Mouse (Mus musculus) E14TG2a.4 (cell line): ENCODE data around the gene Fkbp1a.
A peak's percentile ranks its signal among the peaks of the same experiment; 100 is the strongest.

Experiments used
- H3K27me3 ChIP-seq: 2 replicates; pipeline ENCODE4 v1.6.1; 2014; ENCODE audit warnings: low read length, control low read depth; ENCODE audit not compliant: insufficient read depth
- H3K36me3 ChIP-seq: 2 replicates; pipeline ENCODE4 v1.6.1; 2014; ENCODE audit warnings: low read length, control low read depth; ENCODE audit not compliant: insufficient read depth
- H3K4me1 ChIP-seq: replicated peaks from 2 replicates; pipeline ENCODE4 v1.6.1; 2014; ENCODE audit warnings: low read depth, low read length, control low read depth
- H3K4me3 ChIP-seq: replicated peaks from 2 replicates; pipeline ENCODE4 v1.5.1; 2014; ENCODE audit warnings: mild to moderate bottlenecking, low read length
- H3K9me3 ChIP-seq: 2 replicates; pipeline ENCODE4 v1.6.1; 2014; ENCODE audit warnings: low read length, control low read depth
- CTCF ChIP-seq: conservative IDR thresholded peaks from 2 replicates; pipeline ENCODE4 v1.5.1; 2014; ENCODE audit warnings: low read length
- NANOG ChIP-seq: IDR thresholded peaks from 2 replicates; pipeline ENCODE4 v1.6.1; 2014; ENCODE audit warnings: borderline replicate concordance, low read length, mixed read lengths
- POU5F1 ChIP-seq: IDR thresholded peaks from 2 replicates; pipeline ENCODE4 v1.6.1; 2014; ENCODE audit warnings: low read length, borderline replicate concordance

Fkbp1a gene

DNA sequence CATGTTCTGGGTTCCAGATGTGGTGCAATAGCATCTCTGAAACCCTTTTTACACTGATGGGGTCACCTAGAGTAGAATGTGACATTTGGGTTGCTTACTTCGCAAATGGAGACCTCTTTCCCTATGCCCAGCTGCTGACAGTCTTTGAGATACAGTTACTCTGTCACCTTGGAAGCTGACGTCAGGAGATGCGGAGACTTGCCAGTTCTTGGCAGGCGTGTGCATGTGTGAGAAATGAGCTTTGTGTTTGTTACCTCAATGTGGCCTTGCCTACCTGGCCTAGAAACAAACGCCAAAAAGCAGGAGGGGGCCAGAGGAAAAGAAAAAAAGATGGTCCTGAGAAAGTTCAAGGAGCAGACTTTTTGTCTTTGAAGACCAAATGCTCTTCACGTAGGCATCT is 24.6 kb downstream of the Fkbp1a start:
- Histone ChIP-seq H3K9me3 (no peaks in the 10 kb centered on the region), H3K27me3 (no peaks in the 10 kb centered on the region), H3K4me1 (peaks cover 5% of the 10 kb centered on the region), H3K4me3 (no peak overlapping the region), H3K36me3 (peaks cover 53% of the 10 kb centered on the region)
- TF ChIP-seq POU5F1 = no peak
- no peak for TF ChIP-seq CTCF
- TF ChIP-seq NANOG = no peak

DNA sequence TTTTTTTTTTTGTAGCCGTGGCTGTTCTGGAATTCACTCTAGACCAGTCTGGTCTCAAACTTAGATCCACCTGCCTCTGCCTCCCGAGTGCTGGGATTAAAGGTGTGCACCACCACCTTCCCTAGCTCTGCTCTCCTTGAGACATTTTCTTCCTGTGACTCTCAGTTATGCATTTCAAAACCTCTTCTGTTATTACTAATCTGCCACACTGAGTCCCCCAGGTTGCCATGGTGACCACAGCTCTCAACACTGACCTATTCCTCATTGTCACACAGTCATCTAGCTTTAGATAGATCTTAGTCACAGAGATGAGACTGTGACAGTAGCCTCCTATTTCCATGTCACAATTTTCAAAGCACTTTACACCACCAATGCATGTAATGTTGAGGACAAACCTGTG is 27.2 kb downstream of the Fkbp1a start:
- Histone ChIP-seq H3K27me3 (peaks cover 4% of the 10 kb centered on the region; the same call in 1 of the 2 replicates), H3K4me1 (peaks cover 19% of the 10 kb centered on the region), H3K36me3 (peaks cover 28% of the 10 kb centered on the region), H3K4me3 (no peak overlapping the region), H3K9me3 (no peaks in the 10 kb centered on the region)
- no peak for TF ChIP-seq POU5F1
- no peak for TF ChIP-seq NANOG
- TF ChIP-seq CTCF = no peak

DNA sequence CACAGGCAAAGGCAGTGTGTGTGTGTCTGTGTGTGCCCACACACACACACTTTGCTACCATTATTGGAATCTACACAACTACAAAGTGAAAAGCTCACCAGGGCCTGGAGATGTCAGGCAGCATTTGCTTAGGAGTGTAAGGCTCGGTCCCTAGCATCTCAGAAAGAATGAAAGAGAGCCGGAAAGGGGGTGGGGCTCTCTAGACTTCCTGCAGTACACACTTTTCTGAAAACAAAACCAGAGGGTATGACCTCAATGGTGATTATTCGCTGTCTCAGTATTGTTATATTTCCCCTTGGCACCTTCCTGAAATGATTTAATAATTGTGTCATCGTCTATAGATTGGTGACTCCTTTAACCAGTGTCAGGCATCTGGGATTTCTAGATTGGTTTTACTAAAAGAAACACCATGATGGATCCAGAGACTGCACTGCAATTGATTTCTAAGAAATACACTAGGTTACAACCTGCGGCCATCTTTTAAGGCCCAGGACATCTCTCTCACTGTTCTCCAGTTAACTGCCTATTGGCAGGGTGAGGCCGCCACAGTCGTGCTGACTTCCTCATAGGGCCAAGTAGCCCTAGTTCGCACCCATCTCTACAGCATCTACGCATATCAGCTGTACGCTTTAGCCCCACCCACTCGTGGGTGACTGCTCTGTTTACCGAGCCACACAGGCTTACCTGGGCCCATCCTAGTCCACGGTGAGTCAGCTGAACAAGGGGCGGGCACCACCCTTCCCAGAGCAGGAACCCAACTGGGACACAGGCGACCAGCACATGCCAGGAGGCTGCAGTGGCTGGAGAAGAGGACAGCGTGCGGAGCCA is 29.8 kb downstream of the Fkbp1a start, which contains the start of gene Sdcbp2:
Gene Sdcbp2, plus strand, starts transcription at position 750 of the 828 bp plus-strand sequence.
- H3K4me3 ChIP-seq = no peak within 1 kb of the TSS; the same call in 1 of the 2 replicates
- H3K4me1 ChIP-seq = peaks cover 41% of the 10 kb centered on the region
- TF ChIP-seq NANOG = no peak
- TF ChIP-seq POU5F1 = no peak
- no peak for TF ChIP-seq CTCF
- H3K27me3 ChIP-seq = peaks cover 4% of the 10 kb centered on the region; the same call in 1 of the 2 replicates
- H3K36me3 ChIP-seq = peaks cover 4% of the 10 kb centered on the region; the same call in 1 of the 2 replicates
- no peaks in the 10 kb centered on the region for H3K9me3 ChIP-seq

DNA sequence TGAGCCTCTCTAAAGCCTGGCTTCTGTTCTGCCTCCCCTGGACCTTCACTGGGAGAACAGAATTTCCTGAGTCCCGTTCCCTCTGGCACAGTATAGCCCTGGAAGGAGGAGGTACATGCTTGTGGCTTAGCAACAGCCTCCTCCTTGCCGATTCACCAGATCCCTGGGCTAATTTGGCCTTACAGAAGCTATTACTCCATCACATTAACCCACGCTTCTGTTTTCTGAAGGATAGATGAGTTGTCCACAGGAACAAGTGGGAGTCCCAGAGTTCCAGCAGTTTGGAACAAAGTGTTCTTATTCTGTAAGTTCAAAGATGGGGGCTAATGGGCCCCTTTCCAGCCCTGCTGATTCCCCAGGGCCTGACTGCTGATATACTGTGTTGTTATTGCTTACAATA is 31.4 kb downstream of the Fkbp1a start:
- Histone ChIP-seq H3K36me3 (no peaks in the 10 kb centered on the region; the same call in 1 of the 2 replicates), H3K27me3 (peaks cover 14% of the 10 kb centered on the region), H3K4me3 (no peak overlapping the region), H3K9me3 (no peaks in the 10 kb centered on the region), H3K4me1 (peaks cover 41% of the 10 kb centered on the region)
- TF ChIP-seq NANOG (no peak), POU5F1 (no peak), CTCF (no peak)

DNA sequence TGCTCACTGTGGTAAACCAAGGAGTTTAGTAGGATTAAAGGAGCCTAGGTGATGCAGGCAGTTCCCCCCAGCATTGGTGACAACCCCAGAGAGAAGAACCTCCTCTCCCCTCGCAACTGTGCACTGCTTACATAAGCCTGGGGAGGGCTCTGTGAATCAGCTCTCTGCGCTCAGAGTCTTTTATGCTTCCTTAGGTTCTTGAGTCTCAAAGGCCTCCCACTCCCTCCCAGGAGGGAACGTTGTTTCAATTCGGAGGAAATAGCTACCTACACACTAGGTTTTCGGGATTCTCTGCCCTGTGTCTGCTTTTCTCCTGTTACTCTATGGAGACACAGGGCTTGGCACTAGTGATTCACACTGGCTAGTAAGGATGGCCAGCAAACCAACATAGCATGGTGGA is 32.3 kb downstream of the Fkbp1a start:
- no peaks in the 10 kb centered on the region; the same call in 1 of the 2 replicates for H3K36me3 ChIP-seq
- peaks cover 41% of the 10 kb centered on the region for H3K4me1 ChIP-seq
- H3K27me3 ChIP-seq = peaks cover 22% of the 10 kb centered on the region
- H3K4me3 ChIP-seq = no peak overlapping the region
- H3K9me3 ChIP-seq = no peaks in the 10 kb centered on the region
- TF ChIP-seq NANOG (no peak), CTCF (no peak), POU5F1 (no peak)

DNA sequence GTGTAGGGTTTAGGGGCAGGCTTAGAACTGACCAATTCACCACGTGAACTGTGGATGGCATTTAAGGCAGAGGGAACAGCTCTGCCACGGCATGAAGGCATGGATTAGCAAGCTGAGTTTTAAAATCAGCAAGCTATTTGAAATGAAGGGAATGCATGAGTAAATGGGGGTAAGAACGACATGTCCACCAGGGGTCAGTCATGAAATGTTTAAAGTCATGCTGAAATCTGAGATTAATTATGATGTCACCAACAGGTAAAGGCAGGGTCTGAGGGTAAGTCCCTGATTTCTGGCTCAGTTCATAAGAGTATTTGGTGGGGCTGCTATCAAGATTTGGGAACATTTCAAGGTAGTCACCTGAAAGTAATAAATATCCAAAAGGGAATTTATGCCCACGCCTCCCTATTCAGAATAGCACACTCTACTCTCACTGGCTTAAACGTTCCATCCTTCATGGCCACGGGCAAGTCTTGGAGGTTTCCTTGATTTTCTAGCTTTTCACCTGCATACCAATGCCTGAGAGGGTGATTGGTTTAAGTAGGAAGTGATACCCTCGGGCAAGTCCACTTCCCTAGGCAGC is 32.9 kb downstream of the Fkbp1a start:
- no peak for TF ChIP-seq POU5F1
- TF ChIP-seq CTCF = peak; percentile 16
- Histone ChIP-seq H3K36me3 (no peaks in the 10 kb centered on the region), H3K4me3 (peak overlapping the region; percentile 75), H3K27me3 (peaks cover 26% of the 10 kb centered on the region), H3K4me1 (peaks cover 41% of the 10 kb centered on the region), H3K9me3 (no peaks in the 10 kb centered on the region)

DNA sequence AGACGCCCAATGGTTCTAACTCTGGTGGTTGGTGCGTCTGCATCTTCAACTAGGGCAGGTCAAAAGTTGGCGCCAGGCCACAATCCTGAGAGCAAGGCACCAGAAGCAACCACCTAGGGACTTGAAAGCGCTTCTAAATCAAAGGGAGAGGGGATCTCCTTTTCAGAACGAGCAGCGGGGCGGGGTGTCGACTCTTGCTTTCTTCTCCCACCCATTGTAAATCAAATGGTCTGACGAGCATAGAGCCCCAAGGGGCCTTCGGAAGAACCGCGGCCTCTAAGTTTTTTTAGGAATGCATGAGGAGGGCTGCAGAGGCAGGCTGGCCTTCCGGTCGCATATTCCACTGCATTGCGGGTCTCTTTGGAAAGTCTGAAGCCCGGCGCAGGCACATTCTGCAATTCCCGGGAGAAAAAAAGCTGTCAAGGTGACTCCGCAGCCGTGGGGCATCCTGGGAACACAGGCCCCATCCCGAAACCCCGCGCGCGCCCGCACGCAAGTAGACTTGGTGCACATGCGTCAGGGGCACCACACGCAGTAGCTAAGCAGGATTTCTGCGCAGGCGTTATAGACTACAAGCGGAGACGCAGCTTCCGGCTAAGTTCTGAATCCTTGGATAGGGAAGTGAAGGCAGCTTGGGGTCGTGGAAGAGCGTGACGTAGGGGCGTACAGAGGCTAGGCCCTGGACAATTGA is 33.6 kb downstream of the Fkbp1a start:
- H3K9me3 ChIP-seq = no peaks in the 10 kb centered on the region
- peaks cover 41% of the 10 kb centered on the region for H3K4me1 ChIP-seq
- H3K36me3 ChIP-seq = no peaks in the 10 kb centered on the region
- no peak for TF ChIP-seq POU5F1
- TF ChIP-seq NANOG = no peak
- no peak for TF ChIP-seq CTCF
- peaks cover 29% of the 10 kb centered on the region for H3K27me3 ChIP-seq
- peak overlapping the region; percentile 75 for H3K4me3 ChIP-seq

DNA sequence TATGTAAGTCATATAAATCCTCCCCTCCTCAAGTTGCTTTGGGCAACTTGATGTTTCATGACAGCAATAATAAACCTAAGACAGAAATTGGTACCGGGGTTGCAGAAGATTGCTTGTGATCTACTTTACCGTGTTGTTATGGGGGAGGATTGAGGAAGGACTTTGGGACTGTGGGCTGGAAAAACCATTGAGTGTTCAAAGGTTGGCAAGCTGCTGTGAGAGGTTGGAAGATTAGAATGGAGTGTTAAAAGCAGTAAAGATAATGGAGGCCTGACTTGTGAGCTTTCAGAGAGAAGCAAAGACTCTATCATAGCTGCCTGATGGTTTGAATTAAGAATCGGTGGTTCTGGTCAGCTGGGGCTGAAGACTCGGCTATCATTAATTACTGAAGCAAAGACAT is 36.9 kb downstream of the Fkbp1a start:
- Histone ChIP-seq H3K36me3 (no peaks in the 10 kb centered on the region), H3K4me1 (peaks cover 24% of the 10 kb centered on the region), H3K27me3 (peaks cover 24% of the 10 kb centered on the region), H3K9me3 (no peaks in the 10 kb centered on the region), H3K4me3 (no peak overlapping the region)
- TF ChIP-seq POU5F1 (no peak), NANOG (no peak), CTCF (no peak)
